Mouse (Mus musculus): ENCODE data around the gene 4930469K13Rik. TPM values are rescaled to one million over a fixed set of nuclear protein-coding genes. Genes with fewer than 3 reads are reported as not detected.

The 4930469K13Rik gene
- polyA plus RNA-seq, 1 experiment, result not detected

GRCm38 (mm10) chr11:34007616-34008015 is 90.7 kb downstream of the 4930469K13Rik start:
- 71% methylated on average over 2 of the region's 2 CpGs for WGBS
- no peak overlapping the region for H3K27ac ChIP-seq (ENCODE audit: control insufficient read depth, insufficient read depth, low read depth, low read length, poor library complexity)

GRCm38 (mm10) chr11:34002593-34002965 is 95.8 kb downstream of the 4930469K13Rik start:
- Histone ChIP-seq H3K4me1 (ENCODE audit: control insufficient read depth, insufficient read depth, low read length) (no peaks in the 10 kb centered on the region; the same call in 1 of the 2 replicates), H3K27ac (ENCODE audit: control insufficient read depth, insufficient read depth, low read depth, low read length, poor library complexity) (no peak overlapping the region)
- WGBS, result 68% methylated on average over 5 of the region's 5 CpGs

More at GRCm38 (mm10) chr11:34007616-34008015, 90.7 kb downstream of the 4930469K13Rik start:
- peaks cover 1% of the 10 kb centered on the region; the same call in 1 of the 2 replicates for H3K4me1 ChIP-seq (ENCODE audit: control insufficient read depth, insufficient read depth, low read length)
- H3K4me3 ChIP-seq (replicated peaks; ENCODE audit: control insufficient read depth, low read depth, low read length), result no peak overlapping the region
- TF ChIP-seq POLR2A (IDR thresholded peaks at IDR 0.05; ENCODE audit: borderline replicate concordance, control insufficient read depth, low read depth, low read length) (no peak), CTCF (IDR thresholded peaks at IDR 0.05; ENCODE audit: control insufficient read depth, insufficient read depth, low read length) (no peak)

GRCm38 (mm10) chr11:34001938-34002592 is 96.3 kb downstream of the 4930469K13Rik start:
- no peaks in the 10 kb centered on the region; the same call in 1 of the 2 replicates for H3K4me1 ChIP-seq (ENCODE audit: control insufficient read depth, insufficient read depth, low read length)

More at GRCm38 (mm10) chr11:34002593-34002965, 95.8 kb downstream of the 4930469K13Rik start:
- H3K4me3 ChIP-seq (replicated peaks; ENCODE audit: control insufficient read depth, low read depth, low read length), result no peak overlapping the region
- TF ChIP-seq CTCF (IDR thresholded peaks at IDR 0.05; ENCODE audit: control insufficient read depth, insufficient read depth, low read length), result no peak
- no peak for TF ChIP-seq POLR2A (IDR thresholded peaks at IDR 0.05; ENCODE audit: borderline replicate concordance, control insufficient read depth, low read depth, low read length)

GRCm38 (mm10) chr11:34000416-34000815 is 97.9 kb downstream of the 4930469K13Rik start:
- no peak for TF ChIP-seq POLR2A (IDR thresholded peaks at IDR 0.05; ENCODE audit: borderline replicate concordance, control insufficient read depth, low read depth, low read length)
- no peaks in the 10 kb centered on the region; the same call in 1 of the 2 replicates for H3K4me1 ChIP-seq (ENCODE audit: control insufficient read depth, insufficient read depth, low read length)
- H3K4me3 ChIP-seq (replicated peaks; ENCODE audit: control insufficient read depth, low read depth, low read length), result no peak overlapping the region
- H3K27ac ChIP-seq (ENCODE audit: control insufficient read depth, insufficient read depth, low read depth, low read length, poor library complexity), result no peak overlapping the region
- 33% methylated on average over 3 of the region's 3 CpGs for WGBS

More at GRCm38 (mm10) chr11:34001938-34002592, 96.3 kb downstream of the 4930469K13Rik start:
- Histone ChIP-seq H3K4me3 (replicated peaks; ENCODE audit: control insufficient read depth, low read depth, low read length) (no peak overlapping the region), H3K27ac (ENCODE audit: control insufficient read depth, insufficient read depth, low read depth, low read length, poor library complexity) (no peak overlapping the region)
- 3% methylated on average over 5 of the region's 5 CpGs for WGBS
- TF ChIP-seq POLR2A (IDR thresholded peaks at IDR 0.05; ENCODE audit: borderline replicate concordance, control insufficient read depth, low read depth, low read length), result no peak
- peak; percentile 63; the same call in 1 of the 2 replicates for TF ChIP-seq CTCF (IDR thresholded peaks at IDR 0.05; ENCODE audit: control insufficient read depth, insufficient read depth, low read length)

- TF ChIP-seq POLR2A (IDR thresholded peaks at IDR 0.05; ENCODE audit: borderline replicate concordance, control insufficient read depth, low read depth, low read length) (no peak), CTCF (IDR thresholded peaks at IDR 0.05; ENCODE audit: control insufficient read depth, insufficient read depth, low read length) (no peak)
- Histone ChIP-seq H3K4me1 (ENCODE audit: control insufficient read depth, insufficient read depth, low read length) (no peaks in the 10 kb centered on the region; the same call in 1 of the 2 replicates), H3K4me3 (replicated peaks; ENCODE audit: control insufficient read depth, low read depth, low read length) (no peak overlapping the region), H3K27ac (ENCODE audit: control insufficient read depth, insufficient read depth, low read depth, low read length, poor library complexity) (no peak overlapping the region)
- WGBS, result 80% methylated on average over 10 of the region's 10 CpGs
These were observed 100.1 kb downstream of the 4930469K13Rik start for GRCm38 (mm10) chr11:33998244-33998643.

- H3K27ac ChIP-seq (ENCODE audit: control insufficient read depth, insufficient read depth, low read depth, low read length, poor library complexity), result no peak overlapping the region
- no peak for TF ChIP-seq POLR2A (IDR thresholded peaks at IDR 0.05; ENCODE audit: borderline replicate concordance, control insufficient read depth, low read depth, low read length)
- no peak for TF ChIP-seq CTCF (IDR thresholded peaks at IDR 0.05; ENCODE audit: control insufficient read depth, insufficient read depth, low read length)
- 78% methylated on average over 5 of the region's 5 CpGs for WGBS
- H3K4me1 ChIP-seq (ENCODE audit: control insufficient read depth, insufficient read depth, low read length), result no peaks in the 10 kb centered on the region
- H3K4me3 ChIP-seq (replicated peaks; ENCODE audit: control insufficient read depth, low read depth, low read length), result no peak overlapping the region
These were observed 104.9 kb downstream of the 4930469K13Rik start for GRCm38 (mm10) chr11:33993496-33993895.

GRCm38 (mm10) chr11:33992938-33993337 is 105.4 kb downstream of the 4930469K13Rik start, which contains the start of gene Kcnip1:
TSS of gene Kcnip1 (minus strand) at chr11:33993152.
- 70% methylated on average over 12 of the region's 12 CpGs for WGBS
- Histone ChIP-seq H3K27ac (ENCODE audit: control insufficient read depth, insufficient read depth, low read depth, low read length, poor library complexity) (no peak within 1 kb of the TSS), H3K4me1 (ENCODE audit: control insufficient read depth, insufficient read depth, low read length) (no peaks in the 10 kb centered on the region), H3K4me3 (replicated peaks; ENCODE audit: control insufficient read depth, low read depth, low read length) (no peak within 1 kb of the TSS)
- no peak for TF ChIP-seq CTCF (IDR thresholded peaks at IDR 0.05; ENCODE audit: control insufficient read depth, insufficient read depth, low read length)
- no peak for TF ChIP-seq POLR2A (IDR thresholded peaks at IDR 0.05; ENCODE audit: borderline replicate concordance, control insufficient read depth, low read depth, low read length)

- Histone ChIP-seq H3K4me3 (replicated peaks; ENCODE audit: control insufficient read depth, low read depth, low read length) (no peak overlapping the region), H3K27ac (ENCODE audit: control insufficient read depth, insufficient read depth, low read depth, low read length, poor library complexity) (no peak overlapping the region), H3K4me1 (ENCODE audit: control insufficient read depth, insufficient read depth, low read length) (no peaks in the 10 kb centered on the region)
- TF ChIP-seq CTCF (IDR thresholded peaks at IDR 0.05; ENCODE audit: control insufficient read depth, insufficient read depth, low read length), result no peak
- 77% methylated on average over 5 of the region's 5 CpGs for WGBS
These were observed 108.4 kb downstream of the 4930469K13Rik start for GRCm38 (mm10) chr11:33990002-33990401.
